Mouse (Mus musculus): ENCODE results near the gene Sptbn2.

Sptbn2 gene

GRCm38 (mm10) chr19:4711098-4711600 is at the start of gene Sptbn2:
TSS of gene Sptbn2 (plus strand) at chr19:4711167.
- no peak for DNase-seq

- DNase-seq = no peak
These were observed 44.2 kb upstream of the Sptbn2 start for GRCm38 (mm10) chr19:4666815-4667214.

- DNase-seq = no peak
These were observed 40.2 kb upstream of the Sptbn2 start for GRCm38 (mm10) chr19:4670776-4671175.

GRCm38 (mm10) chr19:4672401-4672800 is 38.6 kb upstream of the Sptbn2 start:
- DNase-seq = no peak

- no peak for DNase-seq
These were observed 16.6 kb upstream of the Sptbn2 start for GRCm38 (mm10) chr19:4694346-4694745.

- no peak for DNase-seq
These were observed 13.8 kb upstream of the Sptbn2 start for GRCm38 (mm10) chr19:4697121-4697520.

GRCm38 (mm10) chr19:4697721-4698120 is 13.2 kb upstream of the Sptbn2 start:
- no peak for DNase-seq

- DNase-seq = peak; percentile 72
These were observed 12.7 kb upstream of the Sptbn2 start, which contains the start of gene Gm960 for GRCm38 (mm10) chr19:4698205-4698677. TSS of gene Gm960 (minus strand) at chr19:4698668.

- DNase-seq = no peak
These were observed 12.1 kb upstream of the Sptbn2 start for GRCm38 (mm10) chr19:4698856-4699255.

- DNase-seq = no peak
These were observed 11.1 kb upstream of the Sptbn2 start for GRCm38 (mm10) chr19:4699821-4700220.

- no peak for DNase-seq
These were observed 10.3 kb upstream of the Sptbn2 start for GRCm38 (mm10) chr19:4700656-4701055.

- DNase-seq = no peak
These were observed 9.7 kb upstream of the Sptbn2 start for GRCm38 (mm10) chr19:4701221-4701620.

- no peak for DNase-seq
These were observed 2.2 kb upstream of the Sptbn2 start for GRCm38 (mm10) chr19:4708765-4709164.

GRCm38 (mm10) chr19:4711601-4712155 is 711 bp downstream of the Sptbn2 start:
- DNase-seq = no peak

GRCm38 (mm10) chr19:4712156-4712780 is 1.3 kb downstream of the Sptbn2 start:
- DNase-seq = no peak

- DNase-seq = no peak
These were observed 2.0 kb downstream of the Sptbn2 start for GRCm38 (mm10) chr19:4712781-4713526.

GRCm38 (mm10) chr19:4713886-4714285 is 2.9 kb downstream of the Sptbn2 start:
- DNase-seq = no peak

GRCm38 (mm10) chr19:4716756-4717155 is 5.8 kb downstream of the Sptbn2 start:
- DNase-seq = no peak

- no peak for DNase-seq
These were observed 6.3 kb downstream of the Sptbn2 start for GRCm38 (mm10) chr19:4717281-4717680.

GRCm38 (mm10) chr19:4718716-4719115 is 7.7 kb downstream of the Sptbn2 start:
- no peak for DNase-seq

GRCm38 (mm10) chr19:4719351-4719764 is 8.4 kb downstream of the Sptbn2 start:
- peak; percentile 60 to 82 for DNase-seq

GRCm38 (mm10) chr19:4720112-4720511 is 9.1 kb downstream of the Sptbn2 start:
- DNase-seq = no peak

GRCm38 (mm10) chr19:4720671-4721244 is 9.8 kb downstream of the Sptbn2 start:
- peak; percentile 68 to 77 for DNase-seq

All from lung, postnatal 4 days (tissue).